Mouse (Mus musculus) retina, postnatal 1 day (tissue): ENCODE data around the gene Ireb2.
"Not testable (repeated sequence)": the region's sequence is repeated elsewhere in the genome, so short reads cannot be mapped to it uniquely, and the experiment has no call there.

ENCODE experiments used
- DNase-seq: peaks from one replicate; pipeline ENCODE4 v3.0.0-alpha.2; 2012

The Ireb2 gene

GRCm38 (mm10) chr9:54909446-54909845, 45.9 kb downstream of the Ireb2 start:
- DNase-seq: no peak

GRCm38 (mm10) chr9:54915576-54915975, 52.0 kb downstream of the Ireb2 start:
- no peak for DNase-seq

GRCm38 (mm10) chr9:54916401-54916800, 52.8 kb downstream of the Ireb2 start:
- peak; percentile 28 for DNase-seq

- peak; percentile 99 for DNase-seq
These were observed 53.6 kb downstream of the Ireb2 start, which contains the start of gene Hykk for GRCm38 (mm10) chr9:54917010-54917677. Gene Hykk, plus strand, starts transcription at chr9:54917283.

GRCm38 (mm10) chr9:54918191-54918590, 54.6 kb downstream of the Ireb2 start:
- no peak for DNase-seq

- no peak for DNase-seq
These were observed 55.2 kb downstream of the Ireb2 start for GRCm38 (mm10) chr9:54918781-54919180.

- DNase-seq: no peak
These were observed 56.4 kb downstream of the Ireb2 start for GRCm38 (mm10) chr9:54919946-54920345.

GRCm38 (mm10) chr9:54930741-54931140, 67.2 kb downstream of the Ireb2 start:
- DNase-seq: no peak

GRCm38 (mm10) chr9:54931765-54932164, 68.2 kb downstream of the Ireb2 start:
- DNase-seq: no peak

- no peak for DNase-seq
These were observed 68.8 kb downstream of the Ireb2 start for GRCm38 (mm10) chr9:54932379-54932778.

GRCm38 (mm10) chr9:54942071-54942470, 78.5 kb downstream of the Ireb2 start:
- no peak for DNase-seq

- no peak for DNase-seq
These were observed 80.9 kb downstream of the Ireb2 start for GRCm38 (mm10) chr9:54944467-54944866.

- DNase-seq: no peak
These were observed 82.7 kb downstream of the Ireb2 start for GRCm38 (mm10) chr9:54946256-54946655.

- no peak for DNase-seq
These were observed 85.9 kb downstream of the Ireb2 start for GRCm38 (mm10) chr9:54949465-54949864.

- DNase-seq: not testable (repeated sequence)
These were observed 86.6 kb downstream of the Ireb2 start for GRCm38 (mm10) chr9:54950162-54950561.

- peak; percentile 96 for DNase-seq
These were observed 87.2 kb downstream of the Ireb2 start, which contains the start of the genes Psma4 and AY074887 for GRCm38 (mm10) chr9:54950575-54951321. Gene Psma4, plus strand, starts transcription at chr9:54950790. Gene AY074887, minus strand, starts transcription at chr9:54950998.

- no peak for DNase-seq
These were observed 97.5 kb downstream of the Ireb2 start for GRCm38 (mm10) chr9:54961059-54961458.
